Mouse (Mus musculus): ENCODE measurements around the gene Olfr472. TPM values are rescaled to one million over a fixed set of nuclear protein-coding genes. Genes with fewer than 3 reads are reported as not detected.
"Not testable (repeated sequence)": the region's sequence is repeated elsewhere in the genome, so short reads cannot be mapped to it uniquely, and the experiment has no call there.

The Olfr472 gene
- not detected in 2 replicates for polyA plus RNA-seq (2014; fragmentation: Nextera tagmentation; extraction: Ambion mirVana)

GRCm38 (mm10) chr7:107897602-107898001 lies at the start of gene Olfr472:
TSS of gene Olfr472 (plus strand) at chr7:107897902.
- no peak for ATAC-seq (ENCODE audit: low FRiP score)

DNA sequence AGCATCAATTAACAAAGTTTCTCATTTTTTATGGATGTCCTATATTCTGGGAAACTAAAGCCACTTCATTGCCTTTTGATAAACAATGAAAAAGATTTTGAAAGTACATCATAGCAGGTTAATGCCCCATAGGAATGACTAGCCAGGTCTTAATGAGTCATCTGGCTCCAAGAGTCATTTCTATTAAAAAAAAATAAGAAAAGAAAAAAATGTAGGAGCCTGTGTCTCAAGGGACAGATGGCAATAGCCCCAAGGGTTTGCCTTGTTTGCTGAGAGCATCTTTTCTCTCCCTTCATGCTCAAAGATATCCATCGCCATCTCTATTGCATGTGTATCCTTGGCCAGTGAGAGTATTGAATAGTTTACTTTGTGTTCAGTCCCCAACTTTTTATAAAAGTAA lies 32.4 kb downstream of the Olfr472 start, which contains the start of gene Olfr473:
TSS of gene Olfr473 (plus strand) at position 301 of the 400 bp plus-strand sequence.
- H3K9me3 ChIP-seq (ENCODE audit: control insufficient read depth, low read length), result no peaks in the 10 kb centered on the region
- WGBS, result 100% methylated on average over 1 of the region's 1 CpGs
- no peaks in the 10 kb centered on the region for H3K36me3 ChIP-seq (ENCODE audit: control insufficient read depth, insufficient read depth, low read length)
- no peak within 1 kb of the TSS for H3K27ac ChIP-seq (ENCODE audit: low read depth, low read length)
- no peak for DNase-seq (ENCODE audit: low spot score, missing footprints)
- no peak within 1 kb of the TSS for H3K4me3 ChIP-seq (ENCODE audit: low read depth, low read length)
- no peak for ATAC-seq (ENCODE audit: low FRiP score)
- no peaks in the 10 kb centered on the region for H3K4me1 ChIP-seq (ENCODE audit: control insufficient read depth, insufficient read depth, low read length)
- H3K4me2 ChIP-seq, result no peak within 1 kb of the TSS
- no peaks in the 10 kb centered on the region for H3K27me3 ChIP-seq (ENCODE audit: control insufficient read depth, insufficient read depth, low read length)
- no peak within 1 kb of the TSS for H3K9ac ChIP-seq (ENCODE audit: low read length)

More at GRCm38 (mm10) chr7:107897602-107898001, at the start of gene Olfr472:
- no peak within 1 kb of the TSS for H3K9ac ChIP-seq (ENCODE audit: low read length)
- no peak within 1 kb of the TSS for H3K27ac ChIP-seq (ENCODE audit: low read depth, low read length)
- H3K4me1 ChIP-seq (ENCODE audit: control insufficient read depth, insufficient read depth, low read length), result no peaks in the 10 kb centered on the region
- H3K4me3 ChIP-seq (ENCODE audit: low read depth, low read length), result no peak within 1 kb of the TSS
- H3K9me3 ChIP-seq (ENCODE audit: control insufficient read depth, low read length), result no peaks in the 10 kb centered on the region
- DNase-seq (ENCODE audit: low spot score, missing footprints), result no peak
- H3K36me3 ChIP-seq (ENCODE audit: control insufficient read depth, insufficient read depth, low read length), result no peaks in the 10 kb centered on the region
- H3K27me3 ChIP-seq (ENCODE audit: control insufficient read depth, insufficient read depth, low read length), result no peaks in the 10 kb centered on the region
- H3K4me2 ChIP-seq, result no peak within 1 kb of the TSS

DNA sequence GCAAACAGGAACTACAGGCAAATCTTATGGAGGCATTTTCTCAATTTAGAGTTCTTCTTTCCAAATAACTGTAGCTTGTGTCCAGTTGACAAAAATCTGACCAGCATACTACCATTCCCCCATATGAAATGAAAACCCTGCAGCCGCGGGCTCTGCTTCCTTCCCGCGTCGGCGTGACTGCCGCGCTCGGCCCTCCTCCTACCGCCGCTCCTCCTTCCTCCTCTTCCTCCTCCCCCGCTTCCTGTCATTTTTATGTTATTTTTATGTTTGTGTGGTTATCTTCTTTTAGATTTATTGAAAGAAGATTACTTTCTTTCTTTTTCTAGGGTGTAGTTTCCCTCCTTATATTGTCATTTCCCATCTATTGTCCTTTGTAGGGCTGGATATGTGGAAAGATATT lies 54.8 kb downstream of the Olfr472 start:
- not testable (repeated sequence) for H3K27me3 ChIP-seq (ENCODE audit: control insufficient read depth, insufficient read depth, low read length); DNase-seq (ENCODE audit: low spot score, missing footprints); H3K4me1 ChIP-seq (ENCODE audit: control insufficient read depth, insufficient read depth, low read length); ATAC-seq (ENCODE audit: low FRiP score); H3K9me3 ChIP-seq (ENCODE audit: control insufficient read depth, low read length); H3K4me2 ChIP-seq; H3K27ac ChIP-seq (ENCODE audit: low read depth, low read length); H3K4me3 ChIP-seq (ENCODE audit: low read depth, low read length); H3K36me3 ChIP-seq (ENCODE audit: control insufficient read depth, insufficient read depth, low read length); H3K9ac ChIP-seq (ENCODE audit: low read length)
- 98% methylated on average over 12 of the region's 12 CpGs for WGBS

DNA sequence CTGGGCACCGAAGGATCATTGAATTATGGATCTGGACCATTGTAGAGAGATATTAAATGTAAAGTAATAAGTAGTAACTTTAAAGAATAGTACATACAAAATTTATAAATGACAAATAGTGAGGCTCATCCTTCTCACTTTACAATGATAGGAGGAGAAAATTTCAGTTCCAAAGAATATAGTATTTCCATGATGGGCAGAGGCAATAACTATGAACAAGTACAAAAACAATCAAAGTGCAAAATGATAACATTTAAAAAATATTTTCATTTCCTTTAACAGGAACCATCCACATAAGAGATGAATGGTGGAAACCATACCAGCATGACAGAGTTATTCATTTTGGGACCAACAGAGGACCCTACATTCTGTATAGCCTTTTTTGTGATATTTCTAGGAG lies 56.6 kb downstream of the Olfr472 start, which contains the start of gene Olfr474:
TSS of gene Olfr474 (plus strand) at position 301 of the 400 bp plus-strand sequence.
- H3K9me3 ChIP-seq (ENCODE audit: control insufficient read depth, low read length), result no peaks in the 10 kb centered on the region
- no peaks in the 10 kb centered on the region for H3K36me3 ChIP-seq (ENCODE audit: control insufficient read depth, insufficient read depth, low read length)
- no peaks in the 10 kb centered on the region for H3K4me1 ChIP-seq (ENCODE audit: control insufficient read depth, insufficient read depth, low read length)
- H3K27ac ChIP-seq (ENCODE audit: low read depth, low read length), result no peak within 1 kb of the TSS
- 81% methylated on average over 1 of the region's 1 CpGs for WGBS
- H3K4me2 ChIP-seq, result no peak within 1 kb of the TSS
- DNase-seq (ENCODE audit: low spot score, missing footprints), result no peak
- H3K4me3 ChIP-seq (ENCODE audit: low read depth, low read length), result no peak within 1 kb of the TSS
- H3K9ac ChIP-seq (ENCODE audit: low read length), result no peak within 1 kb of the TSS
- no peak for ATAC-seq (ENCODE audit: low FRiP score)
- H3K27me3 ChIP-seq (ENCODE audit: control insufficient read depth, insufficient read depth, low read length), result no peaks in the 10 kb centered on the region

Other genes starting within 250 kb of the Olfr472 start
- gene Cyb5r2, start 139.9 kb upstream of the Olfr472 start, polyA plus RNA-seq (2014; fragmentation: Nextera tagmentation; extraction: Ambion mirVana), result 0.56 TPM in 1 of 2 replicates, not detected in the other
- not detected in 2 replicates for gene Ovch2, start 96.7 kb upstream of the Olfr472 start, polyA plus RNA-seq (2014; fragmentation: Nextera tagmentation; extraction: Ambion mirVana)
- gene Olfr467, start 85.6 kb upstream of the Olfr472 start, polyA plus RNA-seq (2014; fragmentation: Nextera tagmentation; extraction: Ambion mirVana), result not detected in 2 replicates
- not detected in 2 replicates for gene Olfr469, start 72.4 kb upstream of the Olfr472 start, polyA plus RNA-seq (2014; fragmentation: Nextera tagmentation; extraction: Ambion mirVana)
- not detected in 2 replicates for gene Olfr470, start 50.4 kb upstream of the Olfr472 start, polyA plus RNA-seq (2014; fragmentation: Nextera tagmentation; extraction: Ambion mirVana)
- gene Olfr473, start 32.5 kb downstream of the Olfr472 start, polyA plus RNA-seq (2014; fragmentation: Nextera tagmentation; extraction: Ambion mirVana), result not detected in 2 replicates
- not detected in 2 replicates for gene Olfr474, start 56.7 kb downstream of the Olfr472 start, polyA plus RNA-seq (2014; fragmentation: Nextera tagmentation; extraction: Ambion mirVana)
- not detected in 2 replicates for gene Olfr476, start 66.9 kb downstream of the Olfr472 start, polyA plus RNA-seq (2014; fragmentation: Nextera tagmentation; extraction: Ambion mirVana)
- gene Olfr477, start 88.8 kb downstream of the Olfr472 start, polyA plus RNA-seq (2014; fragmentation: Nextera tagmentation; extraction: Ambion mirVana), result not detected in 2 replicates
- not detected in 2 replicates for gene Olfr478, start 136.1 kb downstream of the Olfr472 start, polyA plus RNA-seq (2014; fragmentation: Nextera tagmentation; extraction: Ambion mirVana)
- not detected in 2 replicates for gene Olfr479, start 152.8 kb downstream of the Olfr472 start, polyA plus RNA-seq (2014; fragmentation: Nextera tagmentation; extraction: Ambion mirVana)
- gene Olfr480, start 169.4 kb downstream of the Olfr472 start, polyA plus RNA-seq (2014; fragmentation: Nextera tagmentation; extraction: Ambion mirVana), result not detected in 2 replicates
- not detected in 2 replicates for gene Olfr481, start 182.0 kb downstream of the Olfr472 start, polyA plus RNA-seq (2014; fragmentation: Nextera tagmentation; extraction: Ambion mirVana)
- not detected in 2 replicates for gene Olfr482, start 199.7 kb downstream of the Olfr472 start, polyA plus RNA-seq (2014; fragmentation: Nextera tagmentation; extraction: Ambion mirVana)
- gene Olfr483, start 202.9 kb downstream of the Olfr472 start, polyA plus RNA-seq (2014; fragmentation: Nextera tagmentation; extraction: Ambion mirVana), result not detected in 2 replicates
- gene Olfr484, start 229.5 kb downstream of the Olfr472 start, polyA plus RNA-seq (2014; fragmentation: Nextera tagmentation; extraction: Ambion mirVana), result not detected in 2 replicates